Mouse (Mus musculus) CD4-positive, CD25-positive, alpha-beta regulatory T cell, adult 2 months (primary cell): ENCODE data around the gene Dhrs7c.

ENCODE experiments used
- DNase-seq: peaks from one replicate; pipeline ENCODE4 v3.0.0-alpha.2; 2012; ENCODE audit warnings: low read depth, low spot score

Dhrs7c gene

DNA sequence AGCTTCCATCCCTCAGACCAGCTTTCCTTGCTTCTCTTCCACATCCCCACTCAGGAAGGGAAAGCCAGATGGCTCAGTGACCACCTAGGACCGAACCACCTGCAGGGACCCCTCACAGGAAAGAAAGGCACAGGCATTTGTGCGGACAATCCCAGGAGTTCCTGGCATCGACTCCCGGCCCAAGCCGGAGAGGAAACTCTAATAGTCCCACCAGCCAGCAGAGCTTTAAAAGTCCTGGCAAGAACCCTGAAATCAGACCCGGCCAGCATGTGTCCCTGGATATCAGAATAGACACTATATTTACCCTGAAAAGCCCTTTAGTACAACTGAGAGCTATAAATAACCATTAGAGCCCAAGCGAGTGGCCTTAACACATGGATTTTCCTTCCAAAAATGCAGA lies at the start of gene Dhrs7c:
Gene Dhrs7c (plus strand): TSS at position 257 of the 400 bp plus-strand sequence.
- DNase-seq = no peak

DNA sequence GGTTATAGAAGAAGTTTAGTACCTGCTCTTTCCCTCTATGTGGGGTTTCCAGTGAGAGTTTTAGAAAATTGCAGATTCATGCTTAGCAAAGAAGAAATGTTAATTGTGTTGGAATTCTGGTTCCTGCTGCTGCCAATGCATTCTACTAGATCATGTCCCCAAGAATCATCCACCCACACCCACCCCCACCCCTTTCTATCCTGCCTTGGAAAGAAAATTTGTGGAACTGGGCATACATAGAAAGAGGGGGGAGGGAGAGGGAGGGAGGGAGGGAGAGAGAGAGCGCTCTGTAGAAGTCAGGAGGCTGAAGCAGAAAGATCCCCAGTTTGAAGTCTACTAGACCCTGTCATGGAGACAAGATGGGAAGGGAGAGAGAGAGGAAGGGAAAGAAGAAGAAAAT lies 41.7 kb upstream of the Dhrs7c start:
- DNase-seq = no peak

DNA sequence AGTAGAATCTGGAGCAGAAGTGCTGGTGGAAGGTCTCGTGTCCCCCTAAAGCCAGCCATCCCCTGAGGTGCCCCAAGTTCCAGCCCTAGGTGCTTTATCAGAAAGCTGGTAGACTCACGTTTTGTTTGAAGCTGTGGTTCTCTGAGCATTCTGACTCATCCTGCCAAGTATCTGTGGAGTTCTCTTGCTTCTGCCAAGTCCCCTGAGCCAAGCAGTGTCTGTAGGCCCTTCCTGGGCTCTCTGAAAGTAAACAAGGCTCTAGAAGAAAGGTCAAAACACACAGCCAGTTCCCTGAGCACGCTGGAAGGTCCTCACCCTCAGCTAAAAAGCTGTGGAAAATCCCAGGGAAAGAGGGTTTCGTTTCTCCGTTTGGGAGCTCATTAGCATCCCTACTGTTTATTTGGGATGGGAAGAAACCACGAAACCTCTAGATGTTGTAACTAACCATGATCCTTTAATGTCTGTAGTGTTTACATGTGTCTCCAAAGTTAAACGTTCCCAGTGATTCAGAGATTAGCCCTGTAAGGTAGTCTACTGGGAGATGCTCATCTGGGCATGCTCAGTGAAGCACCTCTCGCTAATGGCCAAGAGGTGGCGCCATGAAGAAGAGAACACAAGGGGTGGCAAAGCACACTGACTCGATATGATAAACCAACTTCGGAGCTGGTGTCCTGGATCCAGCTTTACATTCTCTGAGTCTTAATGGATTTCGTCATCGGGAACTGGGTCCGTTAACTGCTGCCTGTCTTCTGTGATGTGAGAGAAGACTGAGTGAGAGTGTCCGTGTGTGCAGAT lies 40.4 kb upstream of the Dhrs7c start:
- no peak for DNase-seq

DNA sequence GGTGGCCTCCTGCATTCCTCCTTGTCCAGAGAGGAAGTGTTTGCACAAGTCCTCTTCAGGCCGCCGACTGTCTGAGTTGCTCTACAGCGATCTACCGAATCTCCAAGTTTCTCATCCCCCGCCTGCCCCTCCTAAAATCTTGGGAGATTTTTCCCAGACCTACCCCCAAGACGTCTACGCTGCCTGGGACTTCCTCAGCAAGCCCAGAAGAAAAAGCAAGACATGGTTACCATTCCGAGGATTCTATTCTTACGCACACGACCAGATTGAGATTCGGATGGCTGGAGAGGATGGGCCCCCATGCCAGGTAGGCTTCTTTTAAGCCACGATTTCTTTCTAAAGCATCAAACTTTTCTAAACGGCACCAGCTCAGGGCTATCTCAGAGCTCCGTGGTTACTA lies 26.9 kb upstream of the Dhrs7c start, which contains the start of gene Glp2r:
Gene Glp2r (minus strand): TSS at position 101 of the 400 bp plus-strand sequence.
- DNase-seq = no peak

DNA sequence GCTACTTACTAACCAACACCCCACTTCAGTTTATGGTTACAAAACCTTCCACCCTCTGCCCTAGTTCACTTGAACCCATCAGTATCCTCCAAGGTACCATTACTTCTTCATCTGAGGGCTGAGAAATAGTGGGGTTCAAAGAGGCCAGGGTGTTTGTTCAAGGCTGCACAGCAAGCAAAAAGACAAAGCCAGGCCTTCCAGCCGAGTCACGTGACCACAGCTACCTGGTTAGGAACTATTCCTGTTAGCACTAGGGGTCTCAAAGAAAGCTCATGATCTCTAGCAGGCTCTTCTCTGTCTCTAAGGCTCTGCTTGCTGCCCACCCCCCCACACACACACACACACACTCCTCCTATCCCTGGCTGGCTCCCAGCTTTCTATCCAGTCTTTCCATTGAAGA lies 26.3 kb upstream of the Dhrs7c start:
- DNase-seq = no peak

DNA sequence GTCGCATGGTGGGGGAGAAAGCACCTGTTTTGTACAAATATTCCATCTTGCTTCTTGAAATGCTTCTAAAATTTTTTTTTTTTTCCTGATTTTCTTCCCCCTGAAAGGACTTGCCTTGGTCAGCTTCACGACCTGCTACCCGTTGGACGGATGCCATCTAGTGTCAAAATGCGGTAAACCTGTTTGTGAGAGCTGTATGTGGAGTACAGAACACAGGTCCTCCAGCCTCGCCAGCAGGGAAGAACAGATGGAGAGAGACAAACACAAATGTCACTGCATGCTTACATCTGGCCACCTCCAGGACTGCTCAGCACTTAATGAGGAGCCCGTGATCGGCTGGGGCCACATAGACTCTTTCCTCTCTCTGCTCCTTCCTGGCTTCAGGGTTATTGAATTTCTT lies 25.4 kb upstream of the Dhrs7c start:
- DNase-seq = no peak

DNA sequence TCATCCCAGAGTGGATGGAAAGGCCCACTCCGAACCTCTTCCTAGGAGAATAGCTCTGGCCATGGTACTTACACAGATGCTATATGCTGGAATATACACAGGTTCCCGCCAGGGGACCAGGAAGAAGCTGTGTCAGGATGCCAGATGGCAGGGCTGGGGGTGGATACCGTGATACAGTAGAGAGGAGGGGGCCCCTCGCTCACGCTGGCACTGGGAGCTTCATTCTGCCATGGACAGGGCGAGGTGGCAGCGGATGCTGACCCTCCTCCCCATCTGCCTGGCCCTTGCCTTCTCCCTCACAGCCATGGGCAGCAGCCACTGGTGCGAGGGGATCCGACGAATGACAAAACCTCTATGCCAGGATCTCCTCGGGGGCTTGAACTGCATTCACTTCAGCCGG lies 23.6 kb upstream of the Dhrs7c start, which contains the start of gene Gsg1l2:
Gene Gsg1l2 (plus strand): TSS at position 230 of the 400 bp plus-strand sequence.
- DNase-seq = no peak

DNA sequence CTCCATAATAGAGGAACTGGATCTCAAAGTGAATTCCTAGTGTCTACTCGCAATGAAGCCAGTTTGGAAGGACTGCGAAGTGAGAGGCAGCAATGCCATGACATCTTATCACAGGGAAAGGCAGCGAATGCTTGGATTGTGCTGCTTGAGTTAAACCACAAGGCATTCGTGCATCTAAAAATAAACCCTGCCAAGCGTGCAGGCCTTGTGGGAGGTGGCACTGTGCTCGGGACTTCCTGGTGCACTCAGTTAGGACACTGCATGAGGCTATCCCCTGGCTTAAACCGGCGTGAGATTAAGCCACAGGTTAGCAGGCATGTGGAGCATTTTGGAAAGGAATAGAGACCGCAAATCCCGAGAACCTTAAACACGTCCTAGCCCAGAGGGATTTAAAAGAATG lies 7.8 kb upstream of the Dhrs7c start:
- DNase-seq = no peak

DNA sequence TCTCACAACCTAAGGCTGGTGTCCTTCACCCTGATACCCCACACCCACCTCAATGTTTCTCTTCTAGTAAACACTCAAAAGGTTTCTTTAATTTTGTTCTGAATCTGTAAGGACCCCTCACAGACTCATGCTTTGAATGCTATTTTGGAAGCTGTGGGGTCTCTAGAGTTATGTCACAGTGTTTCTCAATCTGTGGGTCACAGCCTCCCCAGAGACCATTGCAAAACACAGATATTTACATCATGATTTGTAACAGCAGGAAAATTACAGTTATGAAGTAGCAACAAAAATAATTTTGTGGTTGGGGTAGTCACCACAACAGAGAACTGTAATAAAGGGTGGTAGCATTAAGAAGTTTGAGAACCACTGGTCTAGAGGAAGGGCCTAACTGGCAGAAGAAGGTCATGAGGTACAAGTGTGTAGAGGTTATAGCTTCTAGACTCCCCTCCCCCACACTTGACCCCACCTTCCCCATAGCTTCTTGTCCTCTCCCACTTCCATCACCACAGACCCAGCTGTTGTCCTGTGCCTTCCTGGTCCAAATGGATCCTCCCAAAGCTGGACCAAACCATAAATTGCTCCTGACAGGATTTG lies 2.2 kb downstream of the Dhrs7c start:
- no peak for DNase-seq

DNA sequence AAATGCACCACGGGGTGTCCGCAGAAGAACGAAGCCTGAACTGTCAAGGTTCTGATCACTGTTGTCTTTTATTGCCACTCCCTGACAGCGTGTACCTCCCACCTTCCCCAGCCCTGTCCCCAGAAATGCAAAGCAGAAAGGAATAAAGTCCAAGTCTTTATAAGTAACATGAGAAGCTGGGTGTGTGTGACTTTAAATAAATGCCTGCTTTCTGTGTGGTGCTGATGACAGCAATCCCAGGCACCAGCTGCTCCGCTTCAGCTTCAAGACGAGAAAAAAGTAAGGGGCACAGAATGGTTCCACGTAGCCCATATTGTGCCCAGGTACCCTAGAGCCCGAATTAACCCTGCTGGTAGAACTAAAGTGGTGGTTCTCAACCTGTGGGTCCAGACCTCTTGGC lies 3.2 kb downstream of the Dhrs7c start:
- no peak for DNase-seq

DNA sequence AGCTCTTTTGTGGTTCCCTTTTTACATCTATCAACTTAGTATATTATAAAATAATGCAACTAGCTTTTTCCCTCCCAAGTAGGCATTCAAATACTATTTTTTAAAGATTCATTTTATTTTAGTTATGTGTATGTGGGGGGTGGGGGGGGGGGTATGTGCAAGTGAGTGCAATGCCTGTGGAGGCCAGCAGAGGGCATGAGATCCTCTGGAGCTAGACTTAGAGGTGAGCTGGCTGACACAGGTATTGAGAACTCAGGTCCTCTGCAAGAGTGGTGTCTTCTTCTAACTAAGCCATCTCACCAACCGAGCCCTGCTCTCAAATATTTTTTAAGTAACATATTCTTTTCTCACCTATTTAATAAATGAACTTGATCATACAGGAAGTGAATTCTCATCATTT lies 7.6 kb downstream of the Dhrs7c start:
- DNase-seq = peak; percentile 9

DNA sequence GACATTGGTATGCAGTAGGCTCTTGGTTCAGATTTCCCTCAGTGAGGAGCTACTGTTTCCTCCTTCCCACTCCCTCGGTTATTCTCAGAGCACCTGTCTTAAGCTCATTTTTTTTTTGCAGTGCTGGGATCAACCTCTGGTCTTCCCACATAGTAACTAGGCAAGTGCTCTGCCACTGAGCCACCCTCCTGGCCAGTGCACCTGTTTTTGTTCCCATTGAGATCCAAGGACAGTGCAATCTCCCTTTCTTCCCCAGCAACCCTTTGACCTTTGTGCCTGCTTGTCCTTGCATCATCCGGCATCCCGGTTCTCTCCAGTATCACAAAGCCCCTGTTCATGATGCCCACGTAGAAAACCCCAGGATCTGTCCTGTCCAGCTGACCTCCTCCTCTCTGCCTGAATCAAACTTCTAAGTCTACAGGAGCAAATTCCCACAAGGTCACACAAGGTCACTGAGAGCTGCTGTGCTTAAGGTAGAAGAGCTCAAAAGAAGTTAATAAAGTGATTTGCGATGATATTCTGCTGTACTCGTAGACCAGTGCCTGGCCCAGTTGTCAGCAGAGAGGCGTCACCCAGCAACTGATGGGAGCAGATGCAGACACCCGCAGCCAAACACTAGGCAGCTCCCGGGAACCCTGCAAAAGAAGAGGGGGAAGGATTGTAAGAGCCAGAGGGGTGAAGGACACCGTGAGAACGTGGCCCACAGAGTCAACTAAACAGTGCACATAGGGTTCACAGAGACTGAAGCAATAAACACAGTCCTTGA lies 9.0 kb downstream of the Dhrs7c start:
- DNase-seq = no peak

DNA sequence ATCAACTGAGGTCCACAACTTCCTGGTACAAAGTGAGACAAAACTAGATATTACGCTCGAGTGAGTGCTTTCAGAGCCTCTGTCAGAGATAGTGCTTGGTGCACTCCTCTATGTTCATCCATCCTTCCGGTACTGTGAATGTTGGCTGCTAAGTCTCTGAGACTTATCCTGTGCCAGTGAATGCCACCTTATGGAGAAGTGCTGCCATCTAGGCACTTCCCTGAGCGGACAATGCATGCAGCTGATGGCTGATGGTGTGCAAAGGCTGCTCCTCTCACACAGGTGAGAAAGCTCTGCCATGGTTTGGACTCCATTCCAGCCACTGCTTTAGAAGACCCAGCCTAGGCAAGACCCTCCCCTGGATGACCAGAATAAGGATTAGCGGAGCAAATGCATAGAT lies 10.1 kb downstream of the Dhrs7c start:
- DNase-seq = no peak

DNA sequence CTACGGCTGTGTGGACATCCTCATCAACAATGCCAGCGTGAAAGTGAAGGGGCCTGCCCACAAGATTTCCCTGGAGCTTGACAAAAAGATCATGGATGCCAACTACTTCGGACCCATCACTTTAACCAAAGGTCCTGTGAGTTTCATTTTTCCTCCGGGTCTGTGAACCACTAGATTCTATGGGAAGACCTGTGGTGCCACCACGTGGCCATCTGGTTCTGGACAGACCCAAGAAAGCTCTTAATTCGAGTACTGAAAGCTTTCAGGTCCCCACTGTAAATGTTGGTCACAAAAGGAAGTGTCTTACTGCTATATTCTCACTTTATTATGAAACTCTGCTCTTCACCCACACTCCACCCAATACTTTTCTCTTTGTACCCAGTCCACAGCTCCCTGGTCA lies 13.5 kb downstream of the Dhrs7c start:
- no peak for DNase-seq

DNA sequence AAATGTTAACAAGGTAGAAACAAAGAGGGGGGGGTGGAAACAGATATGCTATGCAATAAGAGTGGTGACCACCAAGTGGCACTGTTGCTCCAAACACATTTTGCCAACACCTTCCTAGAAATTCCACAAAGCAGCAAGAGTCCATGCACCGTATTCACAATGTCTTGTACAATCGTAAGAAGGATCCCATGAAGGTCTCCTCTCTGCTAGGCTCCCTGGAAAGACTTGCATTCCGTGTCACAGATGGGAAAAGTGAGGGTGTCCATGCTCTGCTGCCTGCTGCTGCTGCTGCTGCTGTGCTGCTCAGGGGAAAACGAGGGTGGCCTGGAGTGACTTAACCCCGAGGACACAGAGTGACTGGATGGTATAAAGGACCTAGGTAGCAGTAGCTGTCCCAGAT lies 21.6 kb downstream of the Dhrs7c start:
- DNase-seq = no peak

DNA sequence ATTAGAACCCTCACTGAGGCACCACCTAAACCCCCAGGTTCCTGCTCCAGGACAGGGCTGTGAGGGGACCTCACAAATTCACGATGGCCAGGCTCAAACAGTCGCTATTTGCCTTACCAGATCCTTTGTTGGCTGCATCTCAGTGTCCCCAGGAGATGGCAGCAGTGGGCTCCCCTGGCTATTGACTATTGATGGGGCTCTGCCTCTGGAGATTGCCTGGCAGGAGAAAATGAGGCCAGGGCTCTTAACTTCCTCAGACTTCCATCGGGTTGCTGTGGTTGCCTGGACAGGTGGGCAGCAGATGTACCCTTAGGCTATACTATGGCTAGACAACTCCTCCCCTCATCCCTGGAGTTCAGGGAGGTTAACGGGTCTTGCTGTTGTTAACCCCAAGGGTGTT lies 22.2 kb downstream of the Dhrs7c start:
- peak; percentile 3 for DNase-seq

DNA sequence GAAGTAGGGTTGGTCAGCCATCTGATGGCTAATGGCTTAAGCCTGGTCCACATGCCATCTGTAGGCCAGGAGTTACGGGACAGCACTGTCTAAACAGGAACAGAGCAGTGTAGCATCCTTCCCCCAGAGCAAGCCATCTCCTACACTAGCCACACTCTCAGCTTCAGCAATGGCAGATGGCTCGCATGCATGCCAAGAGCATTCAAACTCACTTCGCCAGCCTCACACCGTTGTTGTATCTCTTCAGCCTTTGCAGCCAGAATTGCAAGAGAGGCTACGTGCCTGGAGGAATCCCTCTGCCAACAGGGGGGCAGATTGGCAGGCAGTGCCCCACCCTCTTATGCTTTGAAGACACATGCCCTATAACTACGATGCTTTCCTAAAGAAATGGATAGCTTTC lies 23.6 kb downstream of the Dhrs7c start:
- DNase-seq = no peak

DNA sequence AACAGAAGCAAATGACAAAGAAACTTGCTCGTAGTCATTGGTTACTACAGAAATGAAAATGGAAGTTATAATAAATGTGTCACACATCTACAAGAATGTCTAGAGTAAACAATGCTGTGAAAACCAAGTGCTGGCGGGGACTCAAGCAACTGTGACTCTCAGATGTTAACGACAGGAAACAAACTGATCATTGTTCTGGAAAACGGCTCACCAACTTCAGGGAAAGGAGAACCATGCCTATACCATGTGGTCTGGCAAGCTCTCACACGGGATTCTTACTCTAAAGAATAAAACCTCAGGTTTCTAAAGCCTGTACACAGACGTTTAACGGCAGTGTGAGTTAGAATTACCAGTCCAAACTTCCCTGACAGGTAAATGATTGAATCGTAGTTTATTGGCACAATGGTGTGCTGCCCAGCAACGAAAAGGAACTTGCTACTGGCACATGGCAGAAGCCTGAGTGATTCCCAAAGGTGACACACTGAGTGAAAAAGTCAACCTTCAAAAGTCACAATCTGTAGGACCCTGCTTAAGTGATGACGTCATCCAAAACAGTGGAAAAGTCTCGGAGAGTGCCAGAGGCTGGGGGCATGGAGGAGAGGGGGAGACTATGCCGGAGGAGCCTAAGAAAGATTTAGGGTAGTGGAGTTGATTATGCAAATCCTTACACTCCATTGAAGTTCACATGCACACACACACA lies 30.5 kb downstream of the Dhrs7c start:
- DNase-seq = no peak

DNA sequence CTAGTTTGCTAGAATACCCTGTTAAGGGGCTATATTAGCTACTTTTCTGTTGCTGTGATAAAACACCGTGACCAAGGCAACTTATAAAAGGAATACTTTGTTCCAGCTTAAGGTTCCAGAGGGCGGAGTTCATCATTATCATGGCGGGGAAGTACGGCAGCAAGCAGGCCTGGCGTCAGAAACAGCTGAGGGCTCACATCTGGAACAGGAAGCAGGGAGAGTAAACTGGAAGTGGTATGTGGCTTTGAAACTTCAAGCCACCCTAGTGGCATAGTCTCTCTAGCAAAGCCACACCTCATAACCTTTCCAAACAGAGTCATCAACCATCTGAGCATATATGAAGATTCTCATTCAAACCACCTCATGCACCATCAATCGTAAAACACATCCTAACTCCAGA lies 31.5 kb downstream of the Dhrs7c start:
- DNase-seq = no peak

DNA sequence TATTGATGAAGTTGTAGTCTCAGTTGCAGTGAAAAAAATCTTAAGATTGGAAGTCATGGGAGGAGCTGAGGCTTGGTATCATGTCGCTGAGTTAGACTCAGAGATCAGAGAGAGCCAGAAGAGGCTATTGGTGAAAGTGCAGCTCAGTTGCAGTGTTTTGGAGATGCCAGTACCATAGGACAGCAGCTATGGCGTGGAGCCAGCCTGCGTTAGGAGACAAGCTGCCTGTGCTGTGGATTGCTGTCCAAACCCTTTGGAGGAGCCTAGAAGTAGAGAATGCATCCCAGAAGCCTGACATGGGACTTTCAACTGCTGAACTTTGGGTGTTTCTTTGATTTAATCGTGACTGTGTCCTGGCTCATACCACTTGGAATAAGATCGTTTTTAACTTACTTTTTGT lies 33.8 kb downstream of the Dhrs7c start:
- DNase-seq = no peak

DNA sequence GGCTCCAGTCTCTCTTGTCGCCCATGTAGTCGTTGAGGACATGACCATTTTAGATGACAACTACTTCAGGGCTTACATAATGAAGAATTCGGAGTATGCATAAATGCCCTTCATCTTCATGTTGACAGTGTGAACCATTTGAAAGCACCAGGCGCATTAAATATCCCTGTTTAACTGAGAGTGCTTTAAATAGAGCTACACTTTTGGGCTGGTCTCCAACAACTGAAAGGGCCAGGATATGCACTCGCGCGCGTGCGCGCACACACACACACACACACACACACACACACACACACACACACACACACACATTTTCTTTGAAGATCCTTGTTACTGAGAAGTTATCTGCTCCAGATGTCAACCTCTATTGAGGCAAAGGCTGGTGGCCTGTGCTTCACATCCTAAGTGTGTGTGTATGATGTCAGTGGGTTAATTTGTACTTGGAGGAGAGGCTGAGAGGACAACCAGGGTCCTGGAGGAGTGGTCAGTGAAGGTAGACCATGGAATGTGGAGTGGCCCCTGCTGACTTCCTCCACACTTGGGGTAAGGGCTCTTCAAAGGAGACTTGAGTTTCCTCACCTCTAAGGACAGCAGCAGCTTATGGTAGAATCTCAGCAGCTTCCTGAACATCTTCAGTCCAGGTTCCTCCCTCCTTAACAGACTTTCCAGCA lies 37.6 kb downstream of the Dhrs7c start:
- DNase-seq = no peak
